Mouse (Mus musculus): ENCODE measurements at regions not wholly inside any gene's neighbourhood (a gene's known extent, or its start where the extent isn't known, plus 50 kb on each side); places are given as distances from the start of the nearest gene placed in this dataset.
A peak's percentile ranks its signal among the peaks of the same experiment; 100 is the strongest.

GRCm38 (mm10) chr7:36262124-36262710 lies 435.7 kb upstream of the Tshz3 start:
- 61% methylated on average over 8 of the region's 8 CpGs for WGBS
- no peaks in the 10 kb centered on the region for H3K4me1 ChIP-seq (replicated peaks; ENCODE audit: control insufficient read depth, insufficient read depth)
- DNase-seq (ENCODE audit: low spot score): no peak

GRCm38 (mm10) chr7:36257102-36257501 lies 440.8 kb upstream of the Tshz3 start:
- no peak overlapping the region for H3K27ac ChIP-seq (replicated peaks)
- H3K4me2 ChIP-seq (replicated peaks; ENCODE audit: low read depth): no peak overlapping the region
- H3K9ac ChIP-seq (ENCODE audit: low read length): no peak overlapping the region
- no peaks in the 10 kb centered on the region for H3K9me3 ChIP-seq (ENCODE audit: control insufficient read depth, low read length)
- no peaks in the 10 kb centered on the region for H3K27me3 ChIP-seq (ENCODE audit: control insufficient read depth, insufficient read depth, low read length)
- no peak for DNase-seq (ENCODE audit: low spot score)
- WGBS: 71% methylated on average over 15 of the region's 15 CpGs
- H3K4me3 ChIP-seq (ENCODE audit: low read depth, low read length): no peak overlapping the region
- TF ChIP-seq CTCF (IDR thresholded peaks at IDR 0.05; ENCODE audit: low read depth) (no peak), EP300 (optimal IDR thresholded peaks at IDR 0.05) (no peak)
- no peaks in the 10 kb centered on the region for H3K4me1 ChIP-seq (replicated peaks; ENCODE audit: control insufficient read depth, insufficient read depth)
- no peaks in the 10 kb centered on the region for H3K36me3 ChIP-seq (ENCODE audit: control insufficient read depth, insufficient read depth, low read length)
- no peak for ATAC-seq (ENCODE audit: low FRiP score, low TSS enrichment)

More at GRCm38 (mm10) chr7:36262124-36262710, 435.7 kb upstream of the Tshz3 start:
- no peak overlapping the region for H3K27ac ChIP-seq (replicated peaks)
- no peak overlapping the region for H3K9ac ChIP-seq (ENCODE audit: low read length)
- H3K36me3 ChIP-seq (ENCODE audit: control insufficient read depth, insufficient read depth, low read length): no peaks in the 10 kb centered on the region
- TF ChIP-seq EP300 (optimal IDR thresholded peaks at IDR 0.05) (no peak), CTCF (IDR thresholded peaks at IDR 0.05; ENCODE audit: low read depth) (no peak)
- no peak for ATAC-seq (ENCODE audit: low FRiP score, low TSS enrichment)
- no peaks in the 10 kb centered on the region for H3K9me3 ChIP-seq (ENCODE audit: control insufficient read depth, low read length)
- H3K4me3 ChIP-seq (ENCODE audit: low read depth, low read length): no peak overlapping the region
- no peak overlapping the region for H3K4me2 ChIP-seq (replicated peaks; ENCODE audit: low read depth)
- H3K27me3 ChIP-seq (ENCODE audit: control insufficient read depth, insufficient read depth, low read length): no peaks in the 10 kb centered on the region

DNA sequence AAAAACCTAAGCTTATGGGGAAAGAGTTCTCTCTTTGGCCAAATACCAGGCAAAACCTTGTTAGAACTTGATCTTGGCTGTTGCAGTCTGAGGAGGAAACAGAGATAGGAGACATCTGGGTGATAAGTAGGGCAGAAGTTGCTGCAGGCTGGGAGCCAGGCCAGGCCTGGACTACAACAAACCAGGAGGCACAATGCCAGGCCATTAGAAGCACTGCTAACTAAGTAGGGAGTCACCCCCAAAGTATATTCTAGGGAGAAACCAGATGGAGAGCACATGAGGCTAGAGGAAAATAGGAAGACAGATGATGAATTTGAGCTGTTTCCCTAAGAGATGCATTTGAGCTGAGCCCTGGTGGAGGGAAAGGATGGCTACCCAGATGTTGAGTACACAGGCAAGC lies 444.6 kb upstream of the Zfp507 start:
- H3K27ac ChIP-seq (replicated peaks): no peak overlapping the region
- no peaks in the 10 kb centered on the region for H3K36me3 ChIP-seq (ENCODE audit: control insufficient read depth, insufficient read depth, low read length)
- ATAC-seq (ENCODE audit: low FRiP score, low TSS enrichment): no peak
- H3K4me1 ChIP-seq (replicated peaks; ENCODE audit: control insufficient read depth, insufficient read depth): no peaks in the 10 kb centered on the region
- H3K27me3 ChIP-seq (ENCODE audit: control insufficient read depth, insufficient read depth, low read length): no peaks in the 10 kb centered on the region
- no peaks in the 10 kb centered on the region for H3K9me3 ChIP-seq (ENCODE audit: control insufficient read depth, low read length)
- no peak for DNase-seq (ENCODE audit: low spot score)
- H3K4me2 ChIP-seq (replicated peaks; ENCODE audit: low read depth): no peak overlapping the region
- H3K9ac ChIP-seq (ENCODE audit: low read length): no peak overlapping the region
- TF ChIP-seq CTCF (IDR thresholded peaks at IDR 0.05; ENCODE audit: low read depth): no peak
- no peak for TF ChIP-seq EP300 (optimal IDR thresholded peaks at IDR 0.05)
- H3K4me3 ChIP-seq (ENCODE audit: low read depth, low read length): no peak overlapping the region

DNA sequence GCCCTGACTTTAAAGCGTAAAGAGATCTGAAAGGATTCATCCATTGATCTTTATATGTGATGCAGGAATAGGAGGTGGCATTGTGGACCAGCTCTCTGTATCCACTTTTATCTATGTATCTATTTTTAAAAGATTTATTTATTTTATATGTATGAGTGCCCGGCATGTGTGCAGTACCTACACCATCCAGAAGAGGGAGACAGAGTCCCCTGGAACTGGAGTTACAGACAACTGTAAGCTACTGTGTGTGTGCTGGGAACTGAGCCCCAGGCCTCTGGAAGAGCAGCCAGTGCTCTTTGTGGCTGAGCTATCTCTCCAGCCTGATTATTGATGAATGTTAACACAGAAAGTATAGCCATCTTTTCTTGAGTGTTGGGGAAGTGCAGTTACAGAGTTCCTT lies 433.9 kb upstream of the Zfp507 start:
- no peak overlapping the region for H3K4me3 ChIP-seq (ENCODE audit: low read depth, low read length)
- H3K4me1 ChIP-seq (replicated peaks; ENCODE audit: control insufficient read depth, insufficient read depth): no peaks in the 10 kb centered on the region
- DNase-seq (ENCODE audit: low spot score) (no peak), ATAC-seq (ENCODE audit: low FRiP score, low TSS enrichment) (no peak)
- no peaks in the 10 kb centered on the region for H3K9me3 ChIP-seq (ENCODE audit: control insufficient read depth, low read length)
- no peak overlapping the region for H3K9ac ChIP-seq (ENCODE audit: low read length)
- WGBS: 89% methylated on average over 2 of the region's 2 CpGs
- no peak overlapping the region for H3K4me2 ChIP-seq (replicated peaks; ENCODE audit: low read depth)
- no peaks in the 10 kb centered on the region for H3K36me3 ChIP-seq (ENCODE audit: control insufficient read depth, insufficient read depth, low read length)
- TF ChIP-seq EP300 (optimal IDR thresholded peaks at IDR 0.05) (no peak), CTCF (IDR thresholded peaks at IDR 0.05; ENCODE audit: low read depth) (peak; percentile 47)
- H3K27me3 ChIP-seq (ENCODE audit: control insufficient read depth, insufficient read depth, low read length): no peaks in the 10 kb centered on the region
- H3K27ac ChIP-seq (replicated peaks): no peak overlapping the region

DNA sequence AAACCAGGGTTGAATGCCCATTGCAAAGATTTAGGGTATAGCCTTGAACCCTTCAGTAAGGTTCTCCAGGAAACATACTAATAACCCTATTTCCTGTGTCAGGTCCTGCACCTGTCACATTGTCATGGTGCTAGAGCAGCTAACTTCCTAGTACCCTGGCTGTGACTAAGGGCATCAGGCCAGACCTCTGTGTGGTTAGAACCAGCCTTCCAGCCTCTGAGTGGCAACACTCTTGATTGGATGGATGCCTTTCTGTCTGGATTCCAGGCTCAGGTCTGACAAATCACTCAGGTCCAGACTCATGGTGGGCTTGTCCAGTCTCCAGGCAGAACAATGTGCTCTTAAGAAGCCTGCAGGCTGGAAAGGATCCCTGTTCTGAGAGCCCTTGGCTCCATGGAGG lies 426.2 kb upstream of the Zfp507 start:
- no peaks in the 10 kb centered on the region for H3K36me3 ChIP-seq (ENCODE audit: control insufficient read depth, insufficient read depth, low read length)
- no peak for TF ChIP-seq EP300 (optimal IDR thresholded peaks at IDR 0.05)
- TF ChIP-seq CTCF (IDR thresholded peaks at IDR 0.05; ENCODE audit: low read depth): no peak
- ATAC-seq (ENCODE audit: low FRiP score, low TSS enrichment) (no peak), DNase-seq (ENCODE audit: low spot score) (no peak)
- H3K4me1 ChIP-seq (replicated peaks; ENCODE audit: control insufficient read depth, insufficient read depth): no peaks in the 10 kb centered on the region
- H3K4me3 ChIP-seq (ENCODE audit: low read depth, low read length): no peak overlapping the region
- no peak overlapping the region for H3K4me2 ChIP-seq (replicated peaks; ENCODE audit: low read depth)
- H3K9ac ChIP-seq (ENCODE audit: low read length): no peak overlapping the region
- H3K9me3 ChIP-seq (ENCODE audit: control insufficient read depth, low read length): no peaks in the 10 kb centered on the region
- no peak overlapping the region for H3K27ac ChIP-seq (replicated peaks)
- H3K27me3 ChIP-seq (ENCODE audit: control insufficient read depth, insufficient read depth, low read length): no peaks in the 10 kb centered on the region

GRCm38 (mm10) chr7:36224416-36224815 lies 421.6 kb upstream of the Zfp507 start:
- 92% methylated on average over 8 of the region's 8 CpGs for WGBS
- H3K4me1 ChIP-seq (replicated peaks; ENCODE audit: control insufficient read depth, insufficient read depth): no peaks in the 10 kb centered on the region
- H3K9ac ChIP-seq (ENCODE audit: low read length): no peak overlapping the region
- DNase-seq (ENCODE audit: low spot score) (no peak), ATAC-seq (ENCODE audit: low FRiP score, low TSS enrichment) (no peak)
- no peak overlapping the region for H3K4me2 ChIP-seq (replicated peaks; ENCODE audit: low read depth)
- H3K4me3 ChIP-seq (ENCODE audit: low read depth, low read length): no peak overlapping the region
- H3K27me3 ChIP-seq (ENCODE audit: control insufficient read depth, insufficient read depth, low read length): no peaks in the 10 kb centered on the region
- H3K27ac ChIP-seq (replicated peaks): no peak overlapping the region
- H3K36me3 ChIP-seq (ENCODE audit: control insufficient read depth, insufficient read depth, low read length): no peaks in the 10 kb centered on the region
- no peak for TF ChIP-seq CTCF (IDR thresholded peaks at IDR 0.05; ENCODE audit: low read depth)
- no peak for TF ChIP-seq EP300 (optimal IDR thresholded peaks at IDR 0.05)
- H3K9me3 ChIP-seq (ENCODE audit: control insufficient read depth, low read length): no peaks in the 10 kb centered on the region
